Mouse (Mus musculus) MEL (cell line): ENCODE data around the gene Sugp1.

Source experiments
- CHD2 ChIP-seq: IDR thresholded peaks from 2 replicates; pipeline ENCODE4 v1.6.1; 2011; ENCODE audit warnings: low read length, improper control_type of control experiment
- CTCF ChIP-seq, 3 experiments: IDR thresholded peaks in 2 of 3; conservative IDR thresholded peaks in 1 of 3; 2 replicates each; pipeline ENCODE4 v1.5.1; 2011 to 2012; ENCODE audit warnings: low read length in 3 of 3, low read depth in 2 of 3, mild to moderate bottlenecking in 2 of 3, improper control_type of control experiment in 1 of 3, inconsistent platforms in 1 of 3, mixed read lengths in 1 of 3, moderate library complexity in 1 of 3; ENCODE audit not compliant: control insufficient read depth in 1 of 3, insufficient read depth in 1 of 3, poor library complexity in 1 of 3, severe bottlenecking in 1 of 3
- MAZ ChIP-seq: IDR thresholded peaks from 2 replicates; pipeline ENCODE4 v1.6.1; 2012; ENCODE audit warnings: low read depth, mild to moderate bottlenecking, inconsistent platforms, low read length, improper control_type of control experiment
- MYC ChIP-seq: IDR thresholded peaks from 2 replicates; pipeline ENCODE4 v1.6.1; 2011; ENCODE audit warnings: low read depth, mild to moderate bottlenecking, low read length, improper control_type of control experiment, moderate library complexity
- POLR2A ChIP-seq, 2 experiments: IDR thresholded peaks; 2 replicates each; pipeline ENCODE4 v1.6.1; 2011 to 2012; ENCODE audit warnings: low read length in 2 of 2, mild to moderate bottlenecking in 2 of 2, control low read depth in 1 of 2, improper control_type of control experiment in 1 of 2, low read depth in 1 of 2, moderate library complexity in 1 of 2; ENCODE audit not compliant: control insufficient read depth in 1 of 2, insufficient read depth in 1 of 2, poor library complexity in 1 of 2
- POLR2AphosphoS5 ChIP-seq: IDR thresholded peaks from 2 replicates; pipeline ENCODE4 v1.6.1; 2012; ENCODE audit warnings: low read depth, borderline replicate concordance, mild to moderate bottlenecking, inconsistent platforms, low read length, moderate library complexity, mixed read lengths
- SIN3A ChIP-seq: IDR thresholded peaks from 2 replicates; pipeline ENCODE4 v1.6.1; 2012; ENCODE audit warnings: low read length, improper control_type of control experiment, inconsistent platforms
- TCF12 ChIP-seq: IDR thresholded peaks from 2 replicates; pipeline ENCODE4 v1.6.1; 2014; ENCODE audit warnings: low read depth, mild to moderate bottlenecking, inconsistent platforms, low read length, improper control_type of control experiment, moderate library complexity
- ZKSCAN1 ChIP-seq: IDR thresholded peaks from 2 replicates; pipeline ENCODE4 v1.6.1; 2012; ENCODE audit warnings: low read depth, mild to moderate bottlenecking, inconsistent platforms, low read length, improper control_type of control experiment, moderate library complexity
- ZNF384 ChIP-seq: IDR thresholded peaks from 2 replicates; pipeline ENCODE4 v1.6.1; 2012; ENCODE audit warnings: low read depth, mild to moderate bottlenecking, inconsistent platforms, low read length, improper control_type of control experiment

- TF ChIP-seq TCF12 (no peak), CTCF (IDR thresholded peaks at IDR 0.05 in 2 of 3, conservative IDR thresholded peaks at IDR 0.05 in 1 of 3; ENCODE audit: control insufficient read depth in 1 of 3, insufficient read depth in 1 of 3, low read depth in 2 of 3, low read length in 3 of 3, poor library complexity in 1 of 3, severe bottlenecking in 1 of 3) (no peak), MYC (no peak), MAZ (no peak), ZKSCAN1 (no peak), ZNF384 (no peak), POLR2A (IDR thresholded peaks at IDR 0.05; ENCODE audit: control insufficient read depth in 1 of 2, insufficient read depth in 1 of 2, low read depth in 1 of 2, low read length in 2 of 2, poor library complexity in 1 of 2) (no peak), POLR2AphosphoS5 (no peak), CHD2 (no peak), SIN3A (no peak)
Measured at GRCm38 (mm10) chr8:70037994-70038393, 4.6 kb upstream of the Sugp1 start.
